Mouse (Mus musculus) spleen, adult 2 months (tissue): Measurements from ENCODE around the gene Cacna1a. TPM values are rescaled to one million over a fixed set of nuclear protein-coding genes. Genes with fewer than 3 reads are reported as not detected.

Experiments
- DNase-seq, 2 experiments: peaks; one replicate each; pipeline versions ENCODE4 v3.0.0 to v3.0.0-alpha.2; 2012 to 2021; ENCODE audit warnings: low spot score in 2 of 2, low read depth in 1 of 2
- H3K27ac ChIP-seq: fragments of 200-500 bp; 2 replicates; pipeline ENCODE4 v1.5.1; 2012; ENCODE audit warnings: low read length, inconsistent platforms; ENCODE audit not compliant: insufficient read depth
- H3K27me3 ChIP-seq: fragments of 200-500 bp; 2 replicates; pipeline ENCODE4 v1.6.1; 2012; ENCODE audit warnings: mild to moderate bottlenecking, moderate library complexity, low read length, inconsistent platforms; ENCODE audit not compliant: control insufficient read depth, insufficient read depth
- H3K36me3 ChIP-seq: fragments of 200-500 bp; 2 replicates; pipeline ENCODE4 v1.6.1; 2012; ENCODE audit warnings: mild to moderate bottlenecking, low read length, inconsistent platforms; ENCODE audit not compliant: control insufficient read depth, insufficient read depth
- H3K4me1 ChIP-seq: fragments of 200-500 bp; 2 replicates; pipeline ENCODE4 v1.6.1; 2011; ENCODE audit warnings: inconsistent platforms; ENCODE audit not compliant: control insufficient read depth, insufficient read depth, insufficient read length
- H3K4me3 ChIP-seq: fragments of 200-500 bp; 2 replicates; pipeline ENCODE4 v1.5.1; 2011; ENCODE audit warnings: mild to moderate bottlenecking, inconsistent platforms; ENCODE audit not compliant: insufficient read depth, insufficient read length; ENCODE audit errors: extremely low read depth
- CTCF ChIP-seq: fragments of 200-500 bp; IDR thresholded peaks from 2 replicates; pipeline ENCODE4 v1.5.1; 2011; ENCODE audit warnings: mild to moderate bottlenecking, inconsistent platforms; ENCODE audit not compliant: insufficient read depth, insufficient read length, insufficient replicate concordance; ENCODE audit errors: extremely low read depth
- POLR2A ChIP-seq: fragments of 200-500 bp; IDR thresholded peaks from 2 replicates; pipeline ENCODE4 v1.6.1; 2011; ENCODE audit warnings: low read depth, low read length, inconsistent platforms
- WGBS: fragments of 180-500 bp; shearing (Covaris S2); methylation state at CpG from one replicate; pipeline ENCODE4 v1.1.7; 2018; 5-methylcytosine and 5-hydroxymethylcytosine counted together
- polyA plus RNA-seq: library from polyadenylated mRNA; depleted of rRNA; stranded (reverse); fragments of >200 nt; gene quantifications from 2 replicates; pipeline ENCODE4 v1.2.3, GENCODE M21; 2012

The Cacna1a gene
- polyA plus RNA-seq, 1 experiment = 7.0 TPM

DNA sequence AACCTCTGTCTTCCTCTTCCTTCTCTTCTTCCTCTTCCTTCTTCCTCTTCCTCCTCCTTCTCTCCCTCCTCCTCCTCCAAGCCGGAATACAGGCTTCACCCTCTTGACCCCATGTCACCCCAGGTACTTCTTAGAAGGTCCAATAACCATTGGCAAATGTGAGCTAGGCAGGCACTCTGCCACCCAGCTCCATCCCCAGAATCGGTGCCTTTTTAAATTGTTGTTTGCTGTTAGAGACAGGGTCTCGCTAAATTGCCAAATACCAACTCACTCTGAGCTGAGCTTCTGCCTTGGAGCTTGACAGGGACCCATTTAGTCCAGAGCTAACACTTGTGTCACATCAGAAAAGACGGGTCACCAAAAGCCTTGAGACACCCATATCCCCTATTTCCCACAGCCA is 164.2 kb downstream of the Cacna1a start:
- H3K36me3 ChIP-seq = no peaks in the 10 kb centered on the region
- H3K4me3 ChIP-seq = no peak overlapping the region
- H3K27me3 ChIP-seq = no peaks in the 10 kb centered on the region
- DNase-seq = no peak
- TF ChIP-seq CTCF (no peak), POLR2A (no peak)
- H3K27ac ChIP-seq = no peak overlapping the region
- H3K4me1 ChIP-seq = no peaks in the 10 kb centered on the region
- 72% methylated on average over 4 of the region's 4 CpGs for WGBS

DNA sequence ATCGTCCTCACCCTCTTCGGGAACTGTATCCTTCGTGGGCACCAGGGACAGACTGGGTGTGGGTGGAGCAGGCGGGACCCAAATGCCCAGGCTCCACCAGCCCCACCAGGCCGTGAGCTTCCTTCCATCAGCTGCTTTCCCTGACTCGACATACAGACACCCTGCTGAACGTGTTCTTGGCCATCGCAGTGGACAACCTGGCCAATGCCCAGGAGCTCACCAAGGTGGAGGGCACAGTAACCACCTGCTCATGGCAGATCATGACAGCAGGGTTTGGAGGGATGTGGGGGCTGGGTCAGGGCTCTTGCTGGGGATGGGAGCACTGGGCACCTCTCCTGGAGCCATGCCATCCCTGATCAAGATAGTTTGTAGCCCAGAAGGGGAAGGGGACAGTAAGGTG is 164.9 kb downstream of the Cacna1a start:
- no peak for TF ChIP-seq CTCF
- Histone ChIP-seq H3K27ac (no peak overlapping the region), H3K36me3 (no peaks in the 10 kb centered on the region), H3K27me3 (no peaks in the 10 kb centered on the region), H3K4me1 (no peaks in the 10 kb centered on the region), H3K4me3 (no peak overlapping the region)
- DNase-seq = no peak
- WGBS = 78% methylated on average over 8 of the region's 8 CpGs

DNA sequence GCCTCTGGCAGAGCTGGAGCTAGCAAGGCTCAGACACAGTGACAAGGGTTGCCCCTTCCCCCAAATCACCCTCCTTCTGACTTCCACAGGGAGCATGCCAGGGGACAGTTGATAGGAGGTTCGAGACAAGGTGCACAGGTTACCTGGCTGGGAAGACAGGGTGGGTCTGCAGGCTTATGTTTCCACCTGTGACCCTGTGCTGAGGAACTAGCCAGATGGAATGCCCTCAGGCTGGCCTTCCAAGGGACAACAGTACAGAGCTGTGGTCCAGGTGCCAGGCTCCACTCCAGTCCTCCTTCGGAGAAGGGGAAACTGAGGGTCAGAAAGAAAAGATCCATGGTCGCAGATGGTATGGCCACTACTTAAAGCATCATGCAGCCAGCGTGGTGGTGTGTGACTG is 165.4 kb downstream of the Cacna1a start:
- WGBS = 80% methylated on average over 4 of the region's 4 CpGs
- H3K4me3 ChIP-seq = no peak overlapping the region
- H3K27ac ChIP-seq = no peak overlapping the region
- H3K4me1 ChIP-seq = no peaks in the 10 kb centered on the region
- DNase-seq = no peak
- TF ChIP-seq POLR2A (no peak), CTCF (no peak)
- H3K27me3 ChIP-seq = no peaks in the 10 kb centered on the region
- no peaks in the 10 kb centered on the region for H3K36me3 ChIP-seq

DNA sequence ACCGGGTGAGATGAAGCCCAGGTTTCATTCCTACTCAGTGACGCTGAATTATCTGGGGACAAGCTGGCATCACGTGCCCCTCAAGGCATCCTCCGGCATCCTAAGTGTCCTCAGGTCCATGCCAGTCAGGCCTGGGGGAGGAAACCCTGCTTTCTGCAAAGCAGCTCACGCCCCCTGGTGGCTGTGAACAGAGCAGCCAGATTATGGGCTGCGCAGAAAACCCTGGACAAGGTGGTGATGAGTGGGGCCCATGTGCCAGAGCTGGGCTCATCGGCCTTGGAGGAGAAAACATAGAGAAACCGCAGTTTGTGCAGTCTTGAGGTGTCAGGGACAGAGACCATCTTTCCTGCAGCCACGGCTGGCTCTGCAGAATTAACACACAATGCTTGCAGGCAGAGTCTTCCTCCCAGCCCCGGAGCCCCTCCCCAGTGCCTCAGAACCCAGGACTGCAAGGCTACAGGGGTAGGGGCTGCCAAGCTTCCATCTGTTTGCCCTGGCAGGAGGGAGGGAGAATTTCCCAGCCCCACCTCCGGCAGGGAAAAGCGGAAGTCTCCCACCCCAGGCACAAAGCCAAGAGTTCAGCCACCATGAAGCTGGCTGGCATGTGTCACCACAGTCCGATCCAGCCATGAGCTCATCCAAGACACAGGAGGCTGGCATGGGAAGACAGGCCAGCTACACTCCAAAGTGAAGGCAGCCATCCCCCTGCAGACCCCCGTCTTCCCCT is 166.2 kb downstream of the Cacna1a start:
- Histone ChIP-seq H3K27ac (no peak overlapping the region), H3K27me3 (peaks cover 3% of the 10 kb centered on the region), H3K4me1 (no peaks in the 10 kb centered on the region), H3K36me3 (no peaks in the 10 kb centered on the region), H3K4me3 (no peak overlapping the region)
- 40% methylated on average over 14 of the region's 14 CpGs for WGBS
- TF ChIP-seq CTCF (peak; percentile 55; the same call in 1 of the 2 replicates), POLR2A (no peak)
- DNase-seq = peak; percentile 3 to 24

DNA sequence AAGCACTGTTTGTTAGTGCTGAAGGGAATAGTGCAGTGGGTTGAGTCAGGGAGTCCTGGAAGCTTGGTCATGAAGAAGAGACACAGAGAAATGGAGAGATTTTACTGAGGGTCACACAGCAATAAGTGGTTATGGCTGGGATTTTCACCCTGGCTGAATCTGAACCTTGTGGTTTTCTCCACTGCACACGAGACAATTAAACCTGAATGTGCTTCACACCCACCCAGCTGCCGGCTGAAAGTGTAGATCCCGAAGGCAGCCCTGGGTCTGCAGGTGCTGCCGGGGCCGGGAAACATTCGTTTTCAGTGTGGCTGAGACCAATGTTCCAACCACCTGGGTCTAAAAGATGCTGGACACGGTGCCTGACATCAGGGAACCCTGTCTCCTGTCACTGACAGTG is 167.0 kb downstream of the Cacna1a start:
- DNase-seq = no peak
- TF ChIP-seq CTCF (no peak), POLR2A (no peak)
- Histone ChIP-seq H3K36me3 (no peaks in the 10 kb centered on the region), H3K4me1 (no peaks in the 10 kb centered on the region), H3K4me3 (no peak overlapping the region), H3K27ac (no peak overlapping the region), H3K27me3 (peaks cover 4% of the 10 kb centered on the region)
- 65% methylated on average over 7 of the region's 7 CpGs for WGBS

DNA sequence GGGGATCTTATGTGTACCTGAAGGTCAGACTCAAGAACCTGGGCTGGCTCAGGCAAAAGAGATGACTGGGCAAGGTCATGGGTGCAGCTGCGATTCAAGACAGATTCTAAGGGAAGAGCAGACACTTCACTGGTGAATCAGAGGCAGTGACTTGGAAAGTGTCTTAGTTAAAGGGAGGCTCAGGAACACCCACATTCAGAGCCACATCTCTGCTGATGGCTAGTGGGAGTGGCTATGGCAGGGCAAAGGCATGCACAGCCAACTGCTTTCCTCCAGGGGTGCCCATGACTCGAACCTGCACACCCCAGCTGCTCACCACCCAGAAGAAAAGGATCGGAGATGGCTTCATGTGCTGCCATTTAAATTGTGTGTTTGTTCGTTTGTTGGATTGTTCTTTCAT is 169.7 kb downstream of the Cacna1a start:
- Histone ChIP-seq H3K27ac (no peak overlapping the region), H3K27me3 (peaks cover 4% of the 10 kb centered on the region), H3K4me1 (no peaks in the 10 kb centered on the region), H3K36me3 (no peaks in the 10 kb centered on the region), H3K4me3 (no peak overlapping the region)
- TF ChIP-seq POLR2A = no peak
- TF ChIP-seq CTCF = no peak
- WGBS = 66% methylated on average over 4 of the region's 4 CpGs
- DNase-seq = no peak

DNA sequence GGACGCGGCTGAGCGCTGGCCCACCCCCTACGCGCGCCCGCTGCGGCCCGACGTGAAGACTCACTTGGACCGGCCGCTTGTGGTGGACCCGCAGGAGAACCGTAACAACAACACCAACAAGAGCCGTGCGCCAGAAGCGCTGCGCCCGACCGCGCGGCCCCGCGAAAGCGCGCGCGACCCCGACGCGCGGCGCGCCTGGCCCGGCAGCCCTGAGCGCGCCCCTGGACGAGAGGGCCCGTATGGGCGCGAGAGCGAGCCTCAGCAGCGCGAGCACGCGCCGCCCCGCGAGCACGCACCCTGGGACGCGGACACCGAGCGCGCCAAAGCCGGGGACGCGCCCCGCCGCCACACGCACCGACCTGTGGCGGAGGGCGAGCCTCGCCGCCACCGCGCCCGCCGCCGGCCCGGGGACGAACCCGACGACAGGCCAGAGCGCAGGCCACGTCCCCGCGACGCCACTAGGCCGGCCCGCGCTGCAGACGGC is 170.9 kb downstream of the Cacna1a start:
- no peaks in the 10 kb centered on the region for H3K36me3 ChIP-seq
- no peaks in the 10 kb centered on the region for H3K4me1 ChIP-seq
- H3K27ac ChIP-seq = no peak overlapping the region
- WGBS = 3% methylated on average over 77 of the region's 84 CpGs
- H3K27me3 ChIP-seq = peaks cover 4% of the 10 kb centered on the region
- TF ChIP-seq POLR2A (no peak), CTCF (no peak)
- no peak for DNase-seq
- H3K4me3 ChIP-seq = no peak overlapping the region
